Mouse (Mus musculus): ENCODE measurements around the gene Hist1h2ag.

GRCm38 (mm10) chr13:22037415-22037814, 5.3 kb downstream of the Hist1h2ag start:
- TF ChIP-seq POLR2A (IDR thresholded peaks at IDR 0.05; ENCODE audit: low read depth, low read length): no peak
- no peak for TF ChIP-seq CTCF (IDR thresholded peaks at IDR 0.05; ENCODE audit: extremely low read depth, insufficient read depth, insufficient read length, insufficient replicate concordance)
